Mouse (Mus musculus): ENCODE measurements around the gene Pard3b. TPM values are rescaled to one million over a fixed set of nuclear protein-coding genes. Genes with fewer than 3 reads are reported as not detected.

Pard3b gene
- polyA plus RNA-seq, 1 experiment from 2014 or later, result 2.3 TPM

- no peak overlapping the region for H3K4me2 ChIP-seq (ENCODE audit: low read depth, low read length)
- whole genome bisulfite sequencing (ENCODE audit: insufficient replicate concordance), result 57% methylated on average over 4 of the region's 4 CpGs
- no peaks in the 10 kb centered on the region for H3K9me3 ChIP-seq (replicated peaks; ENCODE audit: control insufficient read depth, low read length)
- ATAC-seq (ENCODE audit: low read depth), result no peak
- H3K4me3 ChIP-seq (ENCODE audit: low read depth, low read length), result no peak overlapping the region
- no peak overlapping the region for H3K27ac ChIP-seq (ENCODE audit: low read length)
- no peaks in the 10 kb centered on the region for H3K27me3 ChIP-seq (ENCODE audit: control insufficient read depth, insufficient read depth, low read depth, low read length)
- H3K9ac ChIP-seq (ENCODE audit: low read depth, low read length), result no peak overlapping the region
- no peaks in the 10 kb centered on the region for H3K4me1 ChIP-seq (ENCODE audit: control insufficient read depth, low read depth, low read length)
- H3K36me3 ChIP-seq (ENCODE audit: control insufficient read depth, insufficient read depth), result no peaks in the 10 kb centered on the region
These were observed 296.1 kb downstream of the Pard3b start for GRCm38 (mm10) chr1:61934760-61935159.

- 75% methylated on average over 10 of the region's 10 CpGs for WGBS (ENCODE audit: insufficient replicate concordance)
- H3K36me3 ChIP-seq (ENCODE audit: control insufficient read depth, insufficient read depth), result no peaks in the 10 kb centered on the region
- H3K9ac ChIP-seq (ENCODE audit: low read depth, low read length), result no peak overlapping the region
- no peak for ATAC-seq (ENCODE audit: low read depth)
- no peaks in the 10 kb centered on the region for H3K4me1 ChIP-seq (ENCODE audit: control insufficient read depth, low read depth, low read length)
- no peaks in the 10 kb centered on the region for H3K9me3 ChIP-seq (replicated peaks; ENCODE audit: control insufficient read depth, low read length)
- H3K4me2 ChIP-seq (ENCODE audit: low read depth, low read length), result no peak overlapping the region
- no peak overlapping the region for H3K4me3 ChIP-seq (ENCODE audit: low read depth, low read length)
- H3K27ac ChIP-seq (ENCODE audit: low read length), result no peak overlapping the region
- H3K27me3 ChIP-seq (ENCODE audit: control insufficient read depth, insufficient read depth, low read depth, low read length), result no peaks in the 10 kb centered on the region
These were observed 301.3 kb downstream of the Pard3b start for GRCm38 (mm10) chr1:61939882-61940281.

- no peaks in the 10 kb centered on the region for H3K9me3 ChIP-seq (replicated peaks; ENCODE audit: control insufficient read depth, low read length)
- H3K27me3 ChIP-seq (ENCODE audit: control insufficient read depth, insufficient read depth, low read depth, low read length), result no peaks in the 10 kb centered on the region
- ATAC-seq (ENCODE audit: low read depth), result no peak
- no peaks in the 10 kb centered on the region for H3K4me1 ChIP-seq (ENCODE audit: control insufficient read depth, low read depth, low read length)
- WGBS (ENCODE audit: insufficient replicate concordance), result 57% methylated on average over 9 of the region's 9 CpGs
- no peaks in the 10 kb centered on the region for H3K36me3 ChIP-seq (ENCODE audit: control insufficient read depth, insufficient read depth)
- H3K4me3 ChIP-seq (ENCODE audit: low read depth, low read length), result no peak overlapping the region
- H3K9ac ChIP-seq (ENCODE audit: low read depth, low read length), result no peak overlapping the region
- no peak overlapping the region for H3K4me2 ChIP-seq (ENCODE audit: low read depth, low read length)
- H3K27ac ChIP-seq (ENCODE audit: low read length), result no peak overlapping the region
These were observed 322.9 kb downstream of the Pard3b start for GRCm38 (mm10) chr1:61961533-61961932.

- Histone ChIP-seq H3K4me2 (ENCODE audit: low read depth, low read length) (no peak overlapping the region), H3K9me3 (replicated peaks; ENCODE audit: control insufficient read depth, low read length) (no peaks in the 10 kb centered on the region), H3K27me3 (ENCODE audit: control insufficient read depth, insufficient read depth, low read depth, low read length) (no peaks in the 10 kb centered on the region), H3K9ac (ENCODE audit: low read depth, low read length) (no peak overlapping the region), H3K4me1 (ENCODE audit: control insufficient read depth, low read depth, low read length) (no peaks in the 10 kb centered on the region), H3K36me3 (ENCODE audit: control insufficient read depth, insufficient read depth) (no peaks in the 10 kb centered on the region), H3K27ac (ENCODE audit: low read length) (no peak overlapping the region), H3K4me3 (ENCODE audit: low read depth, low read length) (no peak overlapping the region)
- 73% methylated on average over 4 of the region's 4 CpGs for WGBS (ENCODE audit: insufficient replicate concordance)
- no peak for ATAC-seq (ENCODE audit: low read depth)
These were observed 323.9 kb downstream of the Pard3b start for GRCm38 (mm10) chr1:61962571-61962970.

GRCm38 (mm10) chr1:61967124-61967523 is 328.5 kb downstream of the Pard3b start:
- H3K27ac ChIP-seq (ENCODE audit: low read length), result no peak overlapping the region
- no peaks in the 10 kb centered on the region for H3K27me3 ChIP-seq (ENCODE audit: control insufficient read depth, insufficient read depth, low read depth, low read length)
- H3K36me3 ChIP-seq (ENCODE audit: control insufficient read depth, insufficient read depth), result no peaks in the 10 kb centered on the region
- no peak for ATAC-seq (ENCODE audit: low read depth)
- H3K4me3 ChIP-seq (ENCODE audit: low read depth, low read length), result no peak overlapping the region
- no peaks in the 10 kb centered on the region for H3K9me3 ChIP-seq (replicated peaks; ENCODE audit: control insufficient read depth, low read length)
- no peak overlapping the region for H3K9ac ChIP-seq (ENCODE audit: low read depth, low read length)
- H3K4me1 ChIP-seq (ENCODE audit: control insufficient read depth, low read depth, low read length), result no peaks in the 10 kb centered on the region
- no peak overlapping the region for H3K4me2 ChIP-seq (ENCODE audit: low read depth, low read length)
- 44% methylated on average over 3 of the region's 3 CpGs for WGBS (ENCODE audit: insufficient replicate concordance)

- ATAC-seq (ENCODE audit: low read depth), result no peak
- WGBS (ENCODE audit: insufficient replicate concordance), result 67% methylated on average over 4 of the region's 4 CpGs
- Histone ChIP-seq H3K27ac (ENCODE audit: low read length) (no peak overlapping the region), H3K4me1 (ENCODE audit: control insufficient read depth, low read depth, low read length) (no peaks in the 10 kb centered on the region), H3K4me3 (ENCODE audit: low read depth, low read length) (no peak overlapping the region), H3K4me2 (ENCODE audit: low read depth, low read length) (no peak overlapping the region), H3K36me3 (ENCODE audit: control insufficient read depth, insufficient read depth) (no peaks in the 10 kb centered on the region), H3K9ac (ENCODE audit: low read depth, low read length) (no peak overlapping the region), H3K9me3 (replicated peaks; ENCODE audit: control insufficient read depth, low read length) (no peaks in the 10 kb centered on the region), H3K27me3 (ENCODE audit: control insufficient read depth, insufficient read depth, low read depth, low read length) (no peaks in the 10 kb centered on the region)
These were observed 329.2 kb downstream of the Pard3b start for GRCm38 (mm10) chr1:61967807-61968206.

- Histone ChIP-seq H3K9ac (ENCODE audit: low read depth, low read length) (no peak overlapping the region), H3K27ac (ENCODE audit: low read length) (no peak overlapping the region), H3K36me3 (ENCODE audit: control insufficient read depth, insufficient read depth) (no peaks in the 10 kb centered on the region), H3K4me1 (ENCODE audit: control insufficient read depth, low read depth, low read length) (no peaks in the 10 kb centered on the region), H3K9me3 (replicated peaks; ENCODE audit: control insufficient read depth, low read length) (no peaks in the 10 kb centered on the region), H3K4me2 (ENCODE audit: low read depth, low read length) (no peak overlapping the region), H3K27me3 (ENCODE audit: control insufficient read depth, insufficient read depth, low read depth, low read length) (no peaks in the 10 kb centered on the region), H3K4me3 (ENCODE audit: low read depth, low read length) (no peak overlapping the region)
- WGBS (ENCODE audit: insufficient replicate concordance), result 53% methylated on average over 3 of the region's 3 CpGs
- ATAC-seq (ENCODE audit: low read depth), result no peak
These were observed 359.1 kb downstream of the Pard3b start for GRCm38 (mm10) chr1:61997711-61998110.

- Histone ChIP-seq H3K9ac (ENCODE audit: low read depth, low read length) (no peak overlapping the region), H3K4me1 (ENCODE audit: control insufficient read depth, low read depth, low read length) (no peaks in the 10 kb centered on the region)
These were observed 370.2 kb downstream of the Pard3b start for GRCm38 (mm10) chr1:62008811-62009210.

GRCm38 (mm10) chr1:62011712-62012111 is 373.1 kb downstream of the Pard3b start:
- Histone ChIP-seq H3K27ac (ENCODE audit: low read length) (no peak overlapping the region), H3K4me1 (ENCODE audit: control insufficient read depth, low read depth, low read length) (no peaks in the 10 kb centered on the region), H3K4me2 (ENCODE audit: low read depth, low read length) (no peak overlapping the region), H3K36me3 (ENCODE audit: control insufficient read depth, insufficient read depth) (no peaks in the 10 kb centered on the region), H3K4me3 (ENCODE audit: low read depth, low read length) (no peak overlapping the region), H3K9ac (ENCODE audit: low read depth, low read length) (no peak overlapping the region), H3K9me3 (replicated peaks; ENCODE audit: control insufficient read depth, low read length) (no peaks in the 10 kb centered on the region), H3K27me3 (ENCODE audit: control insufficient read depth, insufficient read depth, low read depth, low read length) (no peaks in the 10 kb centered on the region)
- no peak for ATAC-seq (ENCODE audit: low read depth)
- WGBS (ENCODE audit: insufficient replicate concordance), result 71% methylated on average over 4 of the region's 4 CpGs

More at GRCm38 (mm10) chr1:62008811-62009210, 370.2 kb downstream of the Pard3b start:
- ATAC-seq (ENCODE audit: low read depth), result no peak
- no peak overlapping the region for H3K27ac ChIP-seq (ENCODE audit: low read length)
- no peaks in the 10 kb centered on the region for H3K27me3 ChIP-seq (ENCODE audit: control insufficient read depth, insufficient read depth, low read depth, low read length)
- 64% methylated on average over 2 of the region's 2 CpGs for WGBS (ENCODE audit: insufficient replicate concordance)
- no peaks in the 10 kb centered on the region for H3K36me3 ChIP-seq (ENCODE audit: control insufficient read depth, insufficient read depth)
- no peak overlapping the region for H3K4me3 ChIP-seq (ENCODE audit: low read depth, low read length)
- H3K4me2 ChIP-seq (ENCODE audit: low read depth, low read length), result no peak overlapping the region
- no peaks in the 10 kb centered on the region for H3K9me3 ChIP-seq (replicated peaks; ENCODE audit: control insufficient read depth, low read length)

All from liver, embryonic 16.5 days (tissue).